Mouse (Mus musculus) ovary, postnatal 14 days (tissue): ENCODE measurements around the gene Coq4.

ENCODE experiments used
- DNase-seq: peaks from one replicate; pipeline ENCODE4 v3.0.0; 2022; ENCODE audit warnings: low spot score

Coq4 gene

DNA sequence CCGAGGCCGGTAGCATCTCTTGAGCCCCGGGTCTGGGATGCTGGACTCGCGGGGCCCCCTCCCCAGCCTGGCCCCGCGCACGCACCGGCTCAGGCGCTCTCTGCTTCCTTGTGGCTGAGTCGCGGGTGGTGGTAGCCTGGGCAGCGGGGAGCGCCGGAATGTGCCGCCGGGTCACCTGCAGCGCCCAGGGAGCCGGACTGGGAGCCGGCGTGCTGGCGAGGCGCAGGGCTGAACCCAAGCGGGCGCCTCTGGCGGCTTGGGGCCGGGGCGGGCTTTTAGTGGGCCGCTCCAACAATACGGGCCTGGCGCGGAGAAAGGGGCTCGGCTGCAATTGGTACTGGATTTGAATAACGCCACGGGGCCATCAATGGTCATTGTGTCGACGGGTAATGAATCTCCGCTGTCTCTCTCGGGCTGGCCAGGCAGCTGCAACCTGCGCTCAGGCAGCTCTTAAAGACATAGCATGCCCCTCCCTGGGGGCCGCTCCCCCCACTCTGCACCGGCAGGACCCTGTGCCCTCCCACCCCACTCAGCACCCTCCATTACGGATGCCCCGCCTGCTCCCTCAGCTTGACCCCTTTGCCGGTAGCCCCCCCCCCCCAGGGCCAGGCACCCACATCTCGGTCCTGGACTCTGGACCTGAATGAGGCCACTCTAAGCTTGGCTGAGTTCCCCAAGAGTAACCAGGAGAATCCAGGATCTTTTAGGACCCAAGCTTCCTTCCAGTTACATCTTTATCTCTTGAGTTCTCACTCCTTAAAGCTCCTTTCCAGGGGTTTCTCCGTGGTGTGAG lies 59.0 kb downstream of the Coq4 start:
- no peak for DNase-seq

- no peak for DNase-seq
These were observed 59.6 kb downstream of the Coq4 start for GRCm38 (mm10) chr2:29846911-29847310.
